Mouse (Mus musculus) myocyte (in vitro differentiated cells): ENCODE measurements around the gene Ptges2. TPM values are rescaled to one million over a fixed set of nuclear protein-coding genes. Genes with fewer than 3 reads are reported as not detected.

Experiments
- H3K27me3 ChIP-seq: one replicate; pipeline ENCODE4 v1.6.1; 2011; ENCODE audit not compliant: control insufficient read depth, insufficient read depth, insufficient read length
- H3K36me3 ChIP-seq: one replicate; pipeline ENCODE4 v1.6.1; 2011; ENCODE audit not compliant: control insufficient read depth, insufficient read depth
- H3K4me2 ChIP-seq: one replicate; pipeline ENCODE4 v1.6.1; 2011; ENCODE audit warnings: low read depth, control low read depth
- H3K4me3 ChIP-seq: one replicate; pipeline ENCODE4 v1.5.1; 2011; ENCODE audit warnings: mild to moderate bottlenecking, control low read depth, moderate library complexity
- H3K79me2 ChIP-seq: one replicate; pipeline ENCODE4 v1.6.1; 2011; ENCODE audit not compliant: control insufficient read depth, insufficient read depth
- H3ac ChIP-seq: one replicate; pipeline ENCODE4 v1.6.1; 2011; ENCODE audit not compliant: control insufficient read depth, insufficient read length
- CEBPB ChIP-seq: IDR thresholded peaks from 2 replicates; pipeline ENCODE4 v1.6.1; 2011; ENCODE audit warnings: mild to moderate bottlenecking, moderate library complexity; ENCODE audit not compliant: poor library complexity, insufficient read depth, severe bottlenecking
- E2F4 ChIP-seq: IDR thresholded peaks from one replicate; pipeline ENCODE4 v1.6.1; 2011; ENCODE audit warnings: mild to moderate bottlenecking, control low read depth, moderate library complexity; ENCODE audit not compliant: insufficient read depth
- MAX ChIP-seq: IDR thresholded peaks from one replicate; pipeline ENCODE4 v1.6.1; 2011; ENCODE audit warnings: low read depth, mild to moderate bottlenecking, control low read depth
- MYOD1 ChIP-seq, 3 experiments: IDR thresholded peaks; one replicate each; pipeline ENCODE4 v1.6.1; 2011; ENCODE audit warnings: control low read depth in 2 of 3, low read depth in 2 of 3, mild to moderate bottlenecking in 2 of 3, moderate library complexity in 1 of 3; ENCODE audit not compliant: insufficient read length in 2 of 3, control insufficient read depth in 1 of 3
- MYOG ChIP-seq, 3 experiments: IDR thresholded peaks; one replicate each; pipeline ENCODE4 v1.6.1; 2011; ENCODE audit warnings: control low read depth in 2 of 3, low read depth in 2 of 3, mild to moderate bottlenecking in 2 of 3; ENCODE audit not compliant: insufficient read length in 2 of 3, control insufficient read depth in 1 of 3, insufficient read depth in 1 of 3
- POLR2A ChIP-seq: IDR thresholded peaks from one replicate; pipeline ENCODE4 v1.6.1; 2011; ENCODE audit warnings: low read depth, mild to moderate bottlenecking, control low read depth, moderate library complexity; ENCODE audit not compliant: insufficient read length
- POLR2AphosphoS2 ChIP-seq: IDR thresholded peaks from one replicate; pipeline ENCODE4 v1.6.1; 2011; ENCODE audit warnings: low read depth, control low read depth; ENCODE audit not compliant: insufficient read length
- REST ChIP-seq: IDR thresholded peaks from one replicate; pipeline ENCODE4 v1.6.1; 2011; ENCODE audit warnings: mild to moderate bottlenecking, control low read depth, moderate library complexity; ENCODE audit not compliant: insufficient read depth, insufficient read length
- SRF ChIP-seq: IDR thresholded peaks from one replicate; pipeline ENCODE4 v1.6.1; 2011; ENCODE audit warnings: low read depth; ENCODE audit not compliant: control insufficient read depth, insufficient read length
- TCF12 ChIP-seq: IDR thresholded peaks from one replicate; pipeline ENCODE4 v1.6.1; 2011; ENCODE audit warnings: mild to moderate bottlenecking, control low read depth; ENCODE audit not compliant: poor library complexity, insufficient read depth, severe bottlenecking
- TCF3 ChIP-seq: IDR thresholded peaks from one replicate; pipeline ENCODE4 v1.6.1; 2011; ENCODE audit warnings: low read depth, control low read depth; ENCODE audit not compliant: insufficient read length
- USF1 ChIP-seq: IDR thresholded peaks from one replicate; pipeline ENCODE4 v1.6.1; 2011; ENCODE audit warnings: low read depth, mild to moderate bottlenecking, control low read depth, moderate library complexity
- polyA plus RNA-seq: library from polyadenylated mRNA; unstranded; fragments of >200 nt; fragmentation: generic; extraction: Trizol; gene quantifications from one replicate; pipeline ENCODE4 v1.2.1, GENCODE M21; 2012; ENCODE audit warnings: missing spikeins

Ptges2 gene
- polyA plus RNA-seq, 1 experiment = 50.6 TPM

GRCm38 (mm10) chr2:32449761-32450754, 54.4 kb downstream of the Ptges2 start, which contains the start of gene Naif1:
Naif1 (plus strand) TSS chr2:32450457.
- H3K4me2 ChIP-seq = peak within 1 kb of the TSS; percentile 92
- peaks cover 45% of the 10 kb centered on the region for H3K79me2 ChIP-seq
- no peaks in the 10 kb centered on the region for H3K27me3 ChIP-seq
- peak within 1 kb of the TSS; percentile 89 for H3ac ChIP-seq
- no peaks in the 10 kb centered on the region for H3K36me3 ChIP-seq
- H3K4me3 ChIP-seq = peak within 1 kb of the TSS; percentile 52
- TF ChIP-seq MYOD1 (IDR thresholded peaks at IDR 0.05; ENCODE audit: control insufficient read depth in 1 of 3, insufficient read length in 2 of 3, low read depth in 2 of 3) = no peak
- TF ChIP-seq MAX = no peak
- TF ChIP-seq POLR2AphosphoS2 = no peak
- no peak for TF ChIP-seq E2F4
- TF ChIP-seq CEBPB = no peak
- TF ChIP-seq USF1 = no peak
- TF ChIP-seq POLR2A = no peak
- TF ChIP-seq MYOG (IDR thresholded peaks at IDR 0.05; ENCODE audit: control insufficient read depth in 1 of 3, insufficient read depth in 1 of 3, insufficient read length in 2 of 3, low read depth in 2 of 3) = no peak
- no peak for TF ChIP-seq SRF
- no peak for TF ChIP-seq TCF3
- TF ChIP-seq TCF12 = no peak
- TF ChIP-seq REST = no peak

GRCm38 (mm10) chr2:32450881-32451844, 55.5 kb downstream of the Ptges2 start, which contains the start of gene Slc25a25:
Slc25a25 (minus strand) TSS chr2:32451445.
- Histone ChIP-seq H3K4me2 (peak within 1 kb of the TSS; percentile 97), H3K79me2 (peaks cover 37% of the 10 kb centered on the region), H3K36me3 (no peaks in the 10 kb centered on the region), H3K4me3 (peak within 1 kb of the TSS; percentile 52), H3ac (peak within 1 kb of the TSS; percentile 89), H3K27me3 (no peaks in the 10 kb centered on the region)
- TF ChIP-seq POLR2AphosphoS2 = peak; percentile 70
- no peak for TF ChIP-seq CEBPB
- peak; percentile 80 for TF ChIP-seq POLR2A
- peak in 1 of 3 experiments; percentile 5 for TF ChIP-seq MYOD1 (IDR thresholded peaks at IDR 0.05; ENCODE audit: control insufficient read depth in 1 of 3, insufficient read length in 2 of 3, low read depth in 2 of 3)
- no peak for TF ChIP-seq REST
- TF ChIP-seq MAX = no peak
- TF ChIP-seq E2F4 = peak; percentile 15
- TF ChIP-seq SRF = peak; percentile 35
- TF ChIP-seq TCF12 = no peak
- no peak for TF ChIP-seq TCF3

GRCm38 (mm10) chr2:32451870-32452372, 56.2 kb downstream of the Ptges2 start:
- TF ChIP-seq E2F4 (no peak), CEBPB (no peak), MYOD1 (IDR thresholded peaks at IDR 0.05; ENCODE audit: control insufficient read depth in 1 of 3, insufficient read length in 2 of 3, low read depth in 2 of 3) (no peak), POLR2AphosphoS2 (peak; percentile 47), POLR2A (peak; percentile 60), TCF3 (no peak), USF1 (no peak), SRF (peak; percentile 70), TCF12 (no peak), MAX (no peak), MYOG (IDR thresholded peaks at IDR 0.05; ENCODE audit: control insufficient read depth in 1 of 3, insufficient read depth in 1 of 3, insufficient read length in 2 of 3, low read depth in 2 of 3) (no peak), REST (no peak)
- Histone ChIP-seq H3K36me3 (no peaks in the 10 kb centered on the region), H3K27me3 (no peaks in the 10 kb centered on the region)

More at GRCm38 (mm10) chr2:32451870-32452372, 56.2 kb downstream of the Ptges2 start:
- Histone ChIP-seq H3ac (peak overlapping the region; percentile 89), H3K4me3 (peak overlapping the region; percentile 52), H3K4me2 (peak overlapping the region; percentile 97), H3K79me2 (peaks cover 35% of the 10 kb centered on the region)
